Mouse (Mus musculus) lung, embryonic 14.5 days (tissue): ENCODE measurements around the gene Ttc7b. TPM values are rescaled to one million over a fixed set of nuclear protein-coding genes. Genes with fewer than 3 reads are reported as not detected.

Source experiments
- ATAC-seq: fragments of 200-750 bp; cut with Nextera tagmentation; 2 replicates; pipeline ENCODE4 v1.8.0; 2017; ENCODE audit warnings: mild to moderate bottlenecking, moderate TSS enrichment, moderate library complexity; ENCODE audit not compliant: insufficient read depth
- DNase-seq: peaks from one replicate; pipeline ENCODE4 v3.0.0-alpha.2; 2015
- H3K27ac ChIP-seq: fragments of 300-500 bp; sonication (generic); 2 replicates; pipeline ENCODE4 v1.5.1; 2014; ENCODE audit warnings: low read depth, mild to moderate bottlenecking, moderate library complexity
- H3K27me3 ChIP-seq: fragments of 300-500 bp; sonication (generic); 2 replicates; pipeline ENCODE4 v1.6.1; 2014; ENCODE audit warnings: low read length, control low read depth; ENCODE audit not compliant: insufficient read depth
- H3K36me3 ChIP-seq: fragments of 300-500 bp; sonication (generic); 2 replicates; pipeline ENCODE4 v1.6.1; 2014; ENCODE audit warnings: control low read depth; ENCODE audit not compliant: insufficient read depth
- H3K4me1 ChIP-seq: fragments of 300-500 bp; sonication (generic); 2 replicates; pipeline ENCODE4 v1.6.1; 2014; ENCODE audit warnings: antibody characterized with exemption, control low read depth; ENCODE audit not compliant: insufficient read depth
- H3K4me2 ChIP-seq: fragments of 300-500 bp; sonication (generic); 2 replicates; pipeline ENCODE4 v1.6.1; 2014; ENCODE audit warnings: mild to moderate bottlenecking
- H3K4me3 ChIP-seq: fragments of 300-500 bp; sonication (generic); 2 replicates; pipeline ENCODE4 v1.5.1; 2014; ENCODE audit warnings: low read depth, low read length
- H3K9ac ChIP-seq: fragments of 300-500 bp; sonication (generic); 2 replicates; pipeline ENCODE4 v1.6.1; 2014
- H3K9me3 ChIP-seq: fragments of 300-500 bp; sonication (generic); 2 replicates; pipeline ENCODE4 v1.6.1; 2016; ENCODE audit warnings: low read depth, low read length, control low read depth
- CTCF ChIP-seq: IDR thresholded peaks from 2 replicates; pipeline ENCODE4 v1.5.1; 2016; ENCODE audit warnings: antibody characterized with exemption, low read depth
- WGBS: fragments of 180-500 bp; shearing (Covaris S2); extraction: QIAGEN DNeasy Blood & Tissue Kit; methylation state at CpG from one replicate; pipeline ENCODE4 v1.1.7; 2014; 5-methylcytosine and 5-hydroxymethylcytosine counted together
- polyA plus RNA-seq: library from polyadenylated mRNA; unstranded; fragments of >200 nt; fragmentation: Nextera tagmentation; extraction: Ambion mirVana; gene quantifications from 2 replicates; pipeline ENCODE4 v1.2.1, GENCODE M21; 2014

Gene Ttc7b
- polyA plus RNA-seq, 1 experiment from 2014 or later: 8.1 TPM

DNA sequence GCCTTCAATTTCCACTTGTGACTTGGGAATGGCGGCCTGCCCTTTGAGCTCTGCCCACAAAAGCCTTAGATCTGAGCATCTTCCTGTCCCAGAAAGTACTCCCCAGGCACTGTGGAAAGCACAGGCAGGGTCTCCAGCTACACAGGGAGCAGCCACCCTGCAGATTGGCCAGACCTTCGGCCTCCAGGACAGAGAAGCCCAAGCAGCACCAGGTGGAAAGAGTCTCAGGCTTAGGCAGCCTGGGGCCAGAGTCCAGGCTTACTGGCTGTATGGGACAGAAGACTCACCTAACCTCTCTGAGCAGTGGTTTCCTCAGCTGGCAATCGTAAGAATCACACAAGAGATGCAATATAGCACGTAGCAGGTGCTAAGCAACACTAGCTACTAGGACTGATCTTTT, 17.0 kb downstream of the Ttc7b start:
- 83% methylated on average over 4 of the region's 4 CpGs for WGBS
- H3K27me3 ChIP-seq: no peaks in the 10 kb centered on the region
- peaks cover 16% of the 10 kb centered on the region for H3K36me3 ChIP-seq
- no peaks in the 10 kb centered on the region for H3K4me1 ChIP-seq
- H3K9ac ChIP-seq: no peak overlapping the region
- no peak overlapping the region for H3K4me3 ChIP-seq
- H3K27ac ChIP-seq: no peak overlapping the region
- TF ChIP-seq CTCF: no peak
- ATAC-seq (no peak), DNase-seq (no peak)
- no peak overlapping the region for H3K4me2 ChIP-seq
- no peaks in the 10 kb centered on the region for H3K9me3 ChIP-seq

DNA sequence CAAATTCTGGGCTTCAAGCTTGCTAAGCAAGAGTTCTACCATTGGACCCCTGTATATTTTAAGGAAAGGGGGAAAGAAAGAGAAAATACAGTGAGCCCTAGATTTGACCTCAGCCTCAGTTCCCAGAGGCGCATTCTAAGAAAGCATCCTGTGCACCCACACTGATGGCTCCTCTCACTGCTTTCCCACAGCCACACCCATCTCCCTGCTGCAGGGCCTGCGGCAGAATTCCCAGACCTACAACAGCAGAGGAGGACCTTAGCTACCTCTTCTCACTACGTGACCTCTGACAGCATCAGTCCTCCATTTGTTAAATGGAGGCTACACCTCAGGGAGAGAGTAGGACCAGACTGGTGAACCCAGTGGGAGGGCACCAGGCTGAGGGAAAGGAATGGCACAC, 18.1 kb downstream of the Ttc7b start:
- H3K36me3 ChIP-seq: peaks cover 24% of the 10 kb centered on the region
- 74% methylated on average over 3 of the region's 3 CpGs for WGBS
- no peak for TF ChIP-seq CTCF
- no peak for ATAC-seq
- H3K9me3 ChIP-seq: no peaks in the 10 kb centered on the region
- no peaks in the 10 kb centered on the region for H3K27me3 ChIP-seq
- no peak overlapping the region for H3K4me3 ChIP-seq
- H3K4me1 ChIP-seq: no peaks in the 10 kb centered on the region
- H3K27ac ChIP-seq: no peak overlapping the region
- no peak overlapping the region for H3K4me2 ChIP-seq
- DNase-seq: no peak
- no peak overlapping the region for H3K9ac ChIP-seq

DNA sequence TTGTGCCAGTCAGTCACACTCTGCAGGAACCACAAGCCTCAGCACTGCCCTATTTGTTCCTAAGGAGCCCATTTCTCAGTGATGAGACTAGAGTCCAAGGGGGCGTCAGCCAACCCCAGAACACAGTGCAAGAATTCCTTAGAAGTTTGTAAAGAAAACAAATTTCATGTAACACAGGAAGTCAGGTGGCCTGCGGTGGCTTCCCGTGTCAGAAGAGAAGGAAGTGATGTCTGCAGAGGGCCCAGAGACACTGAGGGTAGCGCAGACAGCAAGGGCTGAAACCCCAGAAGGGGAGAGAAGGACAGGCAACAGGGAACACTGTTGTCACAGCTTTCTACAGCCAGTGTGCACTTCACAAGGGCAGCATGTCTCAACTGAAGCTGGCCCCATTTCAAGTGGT, 19.4 kb downstream of the Ttc7b start:
- H3K9ac ChIP-seq: no peak overlapping the region

DNA sequence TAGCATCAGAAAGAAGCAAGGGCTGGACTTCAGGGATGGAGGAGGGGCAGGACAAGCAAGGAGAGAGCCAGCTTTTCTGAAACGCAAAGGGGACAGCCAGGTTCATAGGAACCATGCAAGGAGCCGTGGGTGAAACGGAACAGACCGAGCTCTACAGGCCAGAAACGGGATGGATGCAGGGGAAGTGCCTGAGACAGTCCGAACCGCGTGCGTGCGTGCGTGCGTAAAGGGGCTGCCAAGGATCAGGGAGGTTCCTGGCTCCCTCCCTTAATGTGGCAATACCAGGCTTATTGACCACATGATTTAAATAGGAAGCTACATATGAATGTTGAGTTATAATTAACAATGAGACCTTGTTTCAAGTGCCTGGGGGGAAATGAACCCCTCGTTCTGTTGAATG, 21.2 kb downstream of the Ttc7b start:
- no peak for TF ChIP-seq CTCF
- Histone ChIP-seq H3K4me3 (no peak overlapping the region), H3K27me3 (no peaks in the 10 kb centered on the region), H3K9ac (no peak overlapping the region), H3K4me1 (no peaks in the 10 kb centered on the region), H3K27ac (no peak overlapping the region), H3K9me3 (no peaks in the 10 kb centered on the region), H3K36me3 (peaks cover 44% of the 10 kb centered on the region), H3K4me2 (no peak overlapping the region)
- ATAC-seq (no peak), DNase-seq (no peak)
- WGBS: 89% methylated on average over 13 of the region's 13 CpGs

More for the DNA sequence above, 19.4 kb downstream of the Ttc7b start:
- WGBS: 63% methylated on average over 4 of the region's 4 CpGs
- Histone ChIP-seq H3K27me3 (no peaks in the 10 kb centered on the region), H3K36me3 (peaks cover 37% of the 10 kb centered on the region), H3K4me1 (no peaks in the 10 kb centered on the region), H3K4me2 (no peak overlapping the region), H3K4me3 (no peak overlapping the region), H3K27ac (no peak overlapping the region), H3K9me3 (no peaks in the 10 kb centered on the region)
- ATAC-seq (no peak), DNase-seq (peak; percentile 15)
- TF ChIP-seq CTCF: no peak

DNA sequence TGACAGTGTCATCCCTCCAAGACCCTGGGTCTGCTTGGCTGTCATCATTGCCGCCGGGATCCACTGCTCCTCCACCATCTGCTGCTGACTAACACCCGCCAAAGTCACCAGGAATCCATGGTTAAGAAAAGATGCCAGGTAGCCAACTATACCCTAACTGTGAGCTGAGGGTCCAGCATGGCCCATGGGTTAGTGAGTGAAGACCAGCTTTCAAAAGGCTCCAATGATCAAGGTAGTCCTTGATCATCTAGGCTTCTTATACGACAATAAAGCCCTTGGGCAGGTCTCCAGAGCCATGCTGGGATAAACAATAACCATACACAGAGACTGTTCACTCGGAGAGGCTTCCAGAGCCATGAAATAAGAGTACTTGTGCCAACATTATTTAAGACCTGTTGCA, 22.6 kb downstream of the Ttc7b start:
- TF ChIP-seq CTCF: no peak
- no peak overlapping the region for H3K27ac ChIP-seq
- WGBS: 90% methylated on average over 5 of the region's 5 CpGs
- no peaks in the 10 kb centered on the region for H3K9me3 ChIP-seq
- DNase-seq (no peak), ATAC-seq (no peak)
- H3K4me1 ChIP-seq: no peaks in the 10 kb centered on the region
- no peak overlapping the region for H3K9ac ChIP-seq
- no peaks in the 10 kb centered on the region for H3K27me3 ChIP-seq
- H3K4me2 ChIP-seq: no peak overlapping the region
- H3K36me3 ChIP-seq: peaks cover 50% of the 10 kb centered on the region
- H3K4me3 ChIP-seq: no peak overlapping the region

DNA sequence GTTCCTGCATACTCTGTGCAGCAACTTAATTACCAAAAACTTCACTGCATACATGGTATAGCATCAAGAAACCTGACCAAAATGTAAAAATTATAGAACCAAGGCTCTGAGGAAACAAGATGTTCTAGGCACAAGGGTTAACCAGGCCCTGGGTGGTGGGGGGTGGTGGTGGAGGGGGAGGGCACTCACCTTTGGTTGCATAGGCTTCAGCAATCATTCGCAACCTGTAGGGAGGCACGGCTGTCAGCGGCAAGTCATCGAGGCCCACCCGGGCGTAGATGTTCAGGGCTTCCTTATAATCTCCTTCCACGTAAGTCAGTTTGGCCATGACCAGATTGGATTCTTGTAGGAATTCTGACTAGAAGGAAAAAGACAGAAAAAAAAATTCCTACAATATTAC, 25.5 kb downstream of the Ttc7b start:
- H3K4me1 ChIP-seq: no peaks in the 10 kb centered on the region
- no peaks in the 10 kb centered on the region for H3K27me3 ChIP-seq
- TF ChIP-seq CTCF: no peak
- no peak overlapping the region for H3K9ac ChIP-seq
- H3K36me3 ChIP-seq: peaks cover 62% of the 10 kb centered on the region
- H3K4me2 ChIP-seq: no peak overlapping the region
- H3K4me3 ChIP-seq: no peak overlapping the region
- DNase-seq (no peak), ATAC-seq (no peak)
- no peak overlapping the region for H3K27ac ChIP-seq
- H3K9me3 ChIP-seq: no peaks in the 10 kb centered on the region
- WGBS: 95% methylated on average over 7 of the region's 7 CpGs

DNA sequence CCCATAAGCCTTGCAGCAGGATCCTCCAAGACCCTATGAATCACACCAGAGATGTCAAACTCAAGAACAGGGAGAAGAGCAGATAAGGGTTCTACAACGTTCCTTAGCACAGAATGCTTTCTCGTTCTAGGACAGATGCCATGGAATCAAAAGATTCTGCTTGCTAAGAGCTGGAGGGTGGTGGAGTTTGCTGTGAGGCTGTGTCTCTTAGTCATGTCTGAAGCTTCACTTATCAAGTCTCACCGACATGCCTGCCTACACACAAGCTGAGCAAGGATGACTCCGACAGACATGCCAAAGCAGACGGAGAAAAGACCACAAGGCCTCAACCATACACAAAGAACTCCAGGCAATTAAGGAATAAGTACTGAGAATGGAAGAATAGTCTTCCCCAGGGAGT, 27.4 kb downstream of the Ttc7b start:
- H3K9ac ChIP-seq: no peak overlapping the region
- 81% methylated on average over 5 of the region's 5 CpGs for WGBS
- no peak overlapping the region for H3K4me2 ChIP-seq
- no peak overlapping the region for H3K27ac ChIP-seq
- no peak for DNase-seq
- no peak for TF ChIP-seq CTCF
- H3K36me3 ChIP-seq: peaks cover 59% of the 10 kb centered on the region
- H3K9me3 ChIP-seq: no peaks in the 10 kb centered on the region
- no peaks in the 10 kb centered on the region for H3K4me1 ChIP-seq
- ATAC-seq: no peak
- no peaks in the 10 kb centered on the region for H3K27me3 ChIP-seq
- no peak overlapping the region for H3K4me3 ChIP-seq

DNA sequence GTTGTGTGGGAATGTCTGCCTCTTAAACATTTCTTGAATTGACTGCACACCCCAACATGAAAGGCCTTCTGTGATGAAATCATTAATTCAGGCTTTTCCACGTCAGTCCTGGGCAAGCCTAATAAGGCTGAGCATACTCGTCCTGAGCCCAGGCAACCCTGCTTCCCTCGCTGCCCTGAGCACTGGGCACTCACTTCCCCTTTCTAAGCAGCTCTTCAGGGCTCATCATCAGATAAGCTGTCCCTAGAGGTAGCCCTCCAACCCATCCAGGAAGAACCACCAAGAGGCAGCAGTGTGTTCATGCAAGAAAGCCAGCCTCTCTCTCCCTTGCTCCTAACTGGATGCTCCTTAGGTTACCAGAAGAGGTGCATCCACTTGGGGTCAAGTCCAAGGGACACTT, 27.9 kb downstream of the Ttc7b start:
- H3K36me3 ChIP-seq: peaks cover 53% of the 10 kb centered on the region
- H3K4me3 ChIP-seq: no peak overlapping the region
- H3K4me1 ChIP-seq: no peaks in the 10 kb centered on the region
- H3K9me3 ChIP-seq: no peaks in the 10 kb centered on the region
- ATAC-seq: no peak
- TF ChIP-seq CTCF: no peak
- H3K27ac ChIP-seq: no peak overlapping the region
- no peak for DNase-seq
- H3K27me3 ChIP-seq: no peaks in the 10 kb centered on the region
- 85% methylated on average over 3 of the region's 3 CpGs for WGBS
- H3K9ac ChIP-seq: no peak overlapping the region
- H3K4me2 ChIP-seq: no peak overlapping the region
